Mouse (Mus musculus) heart, adult 2 months (tissue): ENCODE measurements at regions not wholly inside any gene's neighbourhood (a gene's known extent, or its start where the extent isn't known, plus 50 kb on each side); places are given as distances from the start of the nearest gene placed in this dataset.

Experiments
- DNase-seq, 2 experiments: peaks; one replicate each; pipeline ENCODE4 v3.0.0; 2021
- H3K27ac ChIP-seq: fragments of 200-600 bp; 2 replicates; pipeline ENCODE4 v1.8.1; 2022
- H3K27me3 ChIP-seq: fragments of 200-500 bp; 2 replicates; pipeline ENCODE4 v1.6.1; 2012; ENCODE audit warnings: mild to moderate bottlenecking, low read length, inconsistent platforms, mixed read lengths; ENCODE audit not compliant: control insufficient read depth, insufficient read depth
- H3K36me3 ChIP-seq: fragments of 200-500 bp; 2 replicates; pipeline ENCODE4 v1.6.1; 2012; ENCODE audit warnings: low read length, inconsistent platforms; ENCODE audit not compliant: control insufficient read depth, insufficient read depth
- H3K4me1 ChIP-seq: fragments of 200-500 bp; 2 replicates; pipeline ENCODE4 v1.6.1; 2011; ENCODE audit warnings: low read length; ENCODE audit not compliant: control insufficient read depth, insufficient read depth
- H3K4me3 ChIP-seq: fragments of 200-600 bp; 2 replicates; pipeline ENCODE4 v1.8.1; 2022
- H3K79me2 ChIP-seq: fragments of 200-500 bp; replicated peaks from 2 replicates; pipeline ENCODE4 v1.6.1; 2012; ENCODE audit warnings: mild to moderate bottlenecking, inconsistent platforms, low read length, moderate library complexity, mixed read lengths; ENCODE audit not compliant: control insufficient read depth, insufficient read depth
- H3K9ac ChIP-seq: fragments of 200-500 bp; 2 replicates; pipeline ENCODE4 v1.6.1; 2012; ENCODE audit warnings: low read depth, mild to moderate bottlenecking, control low read depth, inconsistent platforms, low read length, mixed read lengths
- CTCF ChIP-seq: fragments of 200-600 bp; IDR thresholded peaks from 2 replicates; pipeline ENCODE4 v1.8.1; 2022; ENCODE audit warnings: antibody characterized with exemption, mild to moderate bottlenecking, moderate library complexity
- EP300 ChIP-seq: fragments of 200-500 bp; IDR thresholded peaks from 2 replicates; pipeline ENCODE4 v1.6.1; 2011; ENCODE audit warnings: low read depth, low read length, control low read depth; ENCODE audit not compliant: insufficient read depth
- POLR2A ChIP-seq: fragments of 200-500 bp; IDR thresholded peaks from 2 replicates; pipeline ENCODE4 v1.6.1; 2011; ENCODE audit warnings: mild to moderate bottlenecking, low read depth, low read length, control low read depth; ENCODE audit not compliant: insufficient read depth
- WGBS: fragments of 180-500 bp; shearing (Covaris S2); methylation state at CpG from one replicate; pipeline ENCODE4 v1.1.7; 2018; 5-methylcytosine and 5-hydroxymethylcytosine counted together
- intact Hi-C: fragments of 180-260 bp; cut with DNase I; formaldehyde crosslinking; loops from one replicate; pipeline ENCODE4 v1.15.1; 2025

DNA sequence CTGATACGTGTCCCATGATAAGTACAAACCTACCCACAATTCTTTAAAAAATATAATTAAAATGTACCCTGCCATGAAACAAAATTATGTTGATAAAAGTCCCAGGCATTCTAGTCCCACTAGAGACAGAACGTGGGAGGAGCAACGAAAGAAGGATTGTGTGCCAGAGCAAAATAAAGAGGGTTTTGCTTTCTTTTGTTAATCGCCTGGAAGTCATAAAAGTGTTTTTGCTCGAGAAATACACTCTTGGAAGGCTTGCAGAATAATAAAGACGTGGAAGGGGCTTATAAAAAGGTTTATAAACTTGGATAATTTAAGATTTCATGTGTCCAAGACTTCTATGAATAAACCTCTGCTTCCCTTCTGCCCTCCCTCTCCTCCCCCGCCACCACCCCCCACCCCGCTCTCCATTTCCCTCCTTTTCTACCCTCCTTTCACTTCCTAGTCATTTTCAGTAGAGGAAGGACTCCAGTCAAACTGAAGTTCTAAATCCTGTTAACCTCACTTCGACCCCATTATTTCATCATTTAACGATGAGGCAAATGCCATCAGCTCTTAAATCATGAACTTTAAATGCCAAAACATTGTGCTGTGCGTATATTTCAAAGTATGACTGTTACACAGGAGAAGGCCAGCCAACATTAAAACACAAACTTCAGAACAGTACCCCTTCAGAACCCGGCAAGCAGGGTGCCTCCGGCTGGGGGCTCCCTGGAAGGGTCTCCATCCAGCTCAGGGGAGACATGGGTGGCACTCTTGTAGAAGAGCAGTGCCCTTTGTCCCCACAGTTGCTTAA, 54.8 kb upstream of the Cep85l start:
- H3K4me1 ChIP-seq, result peaks cover 19% of the 10 kb centered on the region
- no peak for DNase-seq
- intact Hi-C loops, result loop anchor here (2.0 kb wide), 2 partner anchors 22 to 86 kb away; no protein-coding TSS in a partner anchor
- H3K36me3 ChIP-seq, result peaks cover 8% of the 10 kb centered on the region; the same call in 1 of the 2 replicates
- H3K9ac ChIP-seq, result peak overlapping the region; percentile 4
- H3K27me3 ChIP-seq, result no peaks in the 10 kb centered on the region
- peak overlapping the region; percentile 95 for H3K27ac ChIP-seq
- WGBS, result 43% methylated on average over 13 of the region's 13 CpGs
- 0 out of 2 replicates have a peak overlapping the region, but pooled peaks have one; percentile 9 for H3K4me3 ChIP-seq
- H3K79me2 ChIP-seq, result no peaks in the 10 kb centered on the region
- TF ChIP-seq POLR2A (no peak), CTCF (no peak), EP300 (no peak)

DNA sequence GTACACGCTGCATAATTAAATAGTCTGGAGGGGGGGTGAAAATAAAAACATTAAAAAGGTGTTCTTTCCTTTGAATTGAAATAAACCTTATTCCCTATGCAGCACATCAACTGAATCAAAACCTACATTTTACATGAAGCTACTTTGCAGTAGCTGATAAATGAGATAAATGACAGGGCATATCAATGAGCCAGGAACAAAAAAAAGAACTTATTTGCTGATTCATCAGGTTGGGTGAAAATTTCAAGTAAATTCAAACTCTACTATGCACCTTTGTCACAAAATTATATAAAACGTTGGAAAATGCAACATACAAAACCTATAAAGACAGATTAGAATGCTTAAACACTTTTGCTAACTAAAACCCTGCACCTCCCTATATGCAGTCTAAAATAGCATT, 53.0 kb upstream of the Cep85l start:
- intact Hi-C loops, result no loop called here
- no peak for TF ChIP-seq POLR2A
- no peak for TF ChIP-seq EP300
- TF ChIP-seq CTCF, result no peak
- Histone ChIP-seq H3K4me1 (peaks cover 20% of the 10 kb centered on the region), H3K4me3 (no peak overlapping the region), H3K27me3 (no peaks in the 10 kb centered on the region), H3K79me2 (no peaks in the 10 kb centered on the region), H3K27ac (no peak overlapping the region), H3K9ac (no peak overlapping the region), H3K36me3 (peaks cover 14% of the 10 kb centered on the region)
- WGBS, result 93% methylated on average over 2 of the region's 2 CpGs
- no peak for DNase-seq

DNA sequence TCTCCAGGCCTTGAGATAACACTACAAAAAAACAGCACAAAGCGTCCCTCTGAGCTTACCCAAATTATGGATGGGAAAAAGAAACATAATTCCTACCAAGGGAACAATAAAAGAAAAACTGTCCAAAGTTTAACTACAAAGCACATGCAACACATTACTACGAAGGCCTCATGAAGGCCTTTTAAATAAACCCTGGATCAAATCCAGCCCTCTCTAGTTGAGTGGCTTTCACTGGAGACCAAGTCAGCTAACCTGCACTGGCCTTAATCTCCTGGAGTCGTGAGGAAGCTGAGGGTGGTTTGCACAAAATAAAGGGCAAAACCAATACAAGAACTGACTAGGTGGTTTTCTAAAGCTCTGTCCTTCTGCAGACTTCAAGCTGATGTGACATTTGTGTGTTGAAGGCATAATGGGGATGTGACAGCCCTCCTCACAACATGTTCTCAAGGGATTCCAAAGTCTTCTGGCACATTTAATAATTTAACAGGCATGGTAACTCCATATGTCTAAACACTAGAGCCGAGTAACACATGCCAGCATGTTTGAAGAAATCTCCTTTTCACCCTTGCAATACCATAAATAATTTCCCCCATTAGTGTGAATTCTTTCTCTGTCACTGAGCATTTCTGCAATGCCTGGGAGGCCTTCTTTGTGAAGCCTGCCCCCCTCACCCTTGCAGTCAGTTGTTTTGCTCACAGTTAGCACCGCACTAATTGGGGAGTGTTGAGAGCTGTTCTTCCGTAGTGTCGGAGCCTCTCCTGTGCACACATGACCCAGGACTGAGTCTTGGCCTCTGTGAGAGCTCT, 50.0 kb upstream of the Cep85l start:
- intact Hi-C loops, result loop anchor here (5.0 kb wide), 1 partner anchor 33 kb away; no protein-coding TSS in a partner anchor
- no peaks in the 10 kb centered on the region for H3K79me2 ChIP-seq
- peaks cover 8% of the 10 kb centered on the region for H3K4me1 ChIP-seq
- H3K27ac ChIP-seq, result peak overlapping the region; percentile 73
- no peaks in the 10 kb centered on the region for H3K27me3 ChIP-seq
- DNase-seq, result no peak
- H3K4me3 ChIP-seq, result no peak overlapping the region
- H3K9ac ChIP-seq, result no peak overlapping the region
- 48% methylated on average over 7 of the region's 7 CpGs for WGBS
- H3K36me3 ChIP-seq, result peaks cover 12% of the 10 kb centered on the region
- TF ChIP-seq POLR2A, result no peak
- no peak for TF ChIP-seq CTCF
